Mouse (Mus musculus) gastrocnemius, postnatal 36 days (tissue): ENCODE results near the gene Cyfip2. TPM values are rescaled to one million over a fixed set of nuclear protein-coding genes. Genes with fewer than 3 reads are reported as not detected.
"Not testable (repeated sequence)": the region's sequence is repeated elsewhere in the genome, so short reads cannot be mapped to it uniquely, and the experiment has no call there.

Experiments used
- DNase-seq, 2 experiments: peaks; one replicate each; pipeline ENCODE4 v3.0.0; 2022
- intact Hi-C: fragments of 180-260 bp; cut with DNase I; formaldehyde crosslinking; loops from one replicate; pipeline ENCODE4 v1.15.1; 2025
- total RNA-seq, 2 experiments: library from RNA; stranded (reverse); gene quantifications; 2 replicates each; pipeline ENCODE4 v1.2.3; 2021

Cyfip2 gene
- total RNA-seq, 2 experiments from 2014 or later: 1.5 to 1.7 TPM

- DNase-seq: no peak
- intact Hi-C loops: no loop called here
Measured at GRCm38 (mm10) chr11:46205639-46206409, 106.8 kb downstream of the Cyfip2 start.

GRCm38 (mm10) chr11:46204841-46205240 is 107.8 kb downstream of the Cyfip2 start:
- DNase-seq: no peak
- intact Hi-C loops: no loop called here

GRCm38 (mm10) chr11:46202547-46202887 is 110.1 kb downstream of the Cyfip2 start:
- intact Hi-C loops: no loop called here
- DNase-seq: no peak

GRCm38 (mm10) chr11:46201636-46202546 is 110.8 kb downstream of the Cyfip2 start:
- intact Hi-C loops: no loop called here
- DNase-seq: no peak

GRCm38 (mm10) chr11:46200664-46201063 is 112.0 kb downstream of the Cyfip2 start:
- intact Hi-C loops: no loop called here

GRCm38 (mm10) chr11:46194175-46194574 is 118.5 kb downstream of the Cyfip2 start:
- no peak for DNase-seq
- intact Hi-C loops: no loop called here

More at GRCm38 (mm10) chr11:46200664-46201063, 112.0 kb downstream of the Cyfip2 start:
- DNase-seq: no peak

GRCm38 (mm10) chr11:46188283-46188682 is 124.4 kb downstream of the Cyfip2 start:
- no peak for DNase-seq
- intact Hi-C loops: no loop called here

- intact Hi-C loops: no loop called here
- no peak for DNase-seq
Measured at GRCm38 (mm10) chr11:46185486-46185885, 127.2 kb downstream of the Cyfip2 start.

- intact Hi-C loops: no loop called here
- DNase-seq: no peak
Measured at GRCm38 (mm10) chr11:46184946-46185345, 127.7 kb downstream of the Cyfip2 start.

GRCm38 (mm10) chr11:46182031-46182430 is 130.6 kb downstream of the Cyfip2 start:
- intact Hi-C loops, DNase-seq: not testable (repeated sequence)

- no peak for DNase-seq
- intact Hi-C loops: no loop called here
Measured at GRCm38 (mm10) chr11:46177246-46178043, 135.2 kb downstream of the Cyfip2 start.

GRCm38 (mm10) chr11:46176155-46176554 is 136.5 kb downstream of the Cyfip2 start:
- no peak for DNase-seq
- intact Hi-C loops: no loop called here

- intact Hi-C loops: no loop called here
- DNase-seq: no peak
Measured at GRCm38 (mm10) chr11:46172128-46172527, 140.5 kb downstream of the Cyfip2 start.

GRCm38 (mm10) chr11:46169908-46170307 is 142.8 kb downstream of the Cyfip2 start:
- DNase-seq: no peak
- intact Hi-C loops: no loop called here

- no peak for DNase-seq
- intact Hi-C loops: no loop called here
Measured at GRCm38 (mm10) chr11:46168506-46168905, 144.2 kb downstream of the Cyfip2 start.

GRCm38 (mm10) chr11:46165866-46166585 is 146.6 kb downstream of the Cyfip2 start, which contains the start of gene Nipal4:
Gene Nipal4, minus strand, starts transcription at chr11:46166508.
- intact Hi-C loops: no loop called here
- peak in 1 of 2 experiments; percentile 16 for DNase-seq

- DNase-seq: no peak
- intact Hi-C loops: no loop called here
Measured at GRCm38 (mm10) chr11:46157462-46157861, 155.2 kb downstream of the Cyfip2 start.

- DNase-seq: no peak
- intact Hi-C loops: no loop called here
Measured at GRCm38 (mm10) chr11:46156945-46157344, 155.7 kb downstream of the Cyfip2 start.

- intact Hi-C loops: no loop called here
- no peak for DNase-seq
Measured at GRCm38 (mm10) chr11:46146619-46147018, 166.0 kb downstream of the Cyfip2 start.
